Mouse (Mus musculus) brain, embryonic 14.5 days (tissue): ENCODE measurements around the gene B230307C23Rik.

ENCODE experiments used
- CTCF ChIP-seq: fragments of 200-500 bp; IDR thresholded peaks from 2 replicates; pipeline ENCODE4 v1.5.1; 2012; ENCODE audit warnings: inconsistent platforms, mild to moderate bottlenecking, moderate library complexity, borderline replicate concordance; ENCODE audit not compliant: insufficient read depth, insufficient read length; ENCODE audit errors: extremely low read depth
- POLR2A ChIP-seq: fragments of 200-500 bp; IDR thresholded peaks from 2 replicates; pipeline ENCODE4 v1.6.1; 2012; ENCODE audit warnings: mild to moderate bottlenecking, inconsistent platforms, borderline replicate concordance; ENCODE audit not compliant: poor library complexity, insufficient read depth, insufficient read length, severe bottlenecking; ENCODE audit errors: extremely low read depth

DNA sequence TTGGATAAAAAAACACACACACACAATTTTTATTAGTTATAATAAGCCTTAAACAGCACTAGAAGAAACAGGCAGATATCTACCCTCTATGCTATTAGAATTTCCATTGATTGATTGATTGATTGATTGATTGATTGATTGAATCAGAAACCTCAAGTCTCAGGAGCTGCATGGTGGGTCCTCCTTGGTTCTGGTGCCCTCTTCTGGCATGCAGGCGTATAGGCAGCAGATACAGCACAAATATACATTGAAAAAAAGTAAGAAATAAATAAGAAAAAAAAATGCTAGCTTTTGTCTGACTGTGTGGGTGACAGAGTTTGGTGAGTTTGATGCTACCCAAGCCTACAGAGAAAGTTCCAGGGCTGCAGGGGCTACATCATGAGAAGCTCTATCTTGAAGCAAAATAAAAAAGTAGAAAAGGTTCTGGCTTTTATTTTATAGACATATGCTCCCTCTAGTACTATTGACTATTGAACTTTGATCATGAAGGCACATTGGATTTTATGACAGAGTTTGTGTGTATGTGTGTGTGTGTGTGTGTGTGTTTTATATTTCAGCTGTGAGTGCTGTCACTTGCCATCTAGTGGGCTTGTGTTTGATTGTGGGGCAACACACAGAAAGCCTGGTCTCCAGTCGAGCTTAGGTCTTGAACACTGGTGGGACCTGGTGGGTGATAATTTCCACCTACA, 25.7 kb downstream of the B230307C23Rik start:
- TF ChIP-seq CTCF (peak; percentile 26; the same call in 1 of the 2 replicates), POLR2A (no peak)
